Mouse (Mus musculus) layer of hippocampus, postnatal 10 days (tissue): ENCODE measurements around the gene Csf1. TPM values are rescaled to one million over a fixed set of nuclear protein-coding genes. Genes with fewer than 3 reads are reported as not detected.

Experiments
- DNase-seq, 2 experiments: peaks; one replicate each; pipeline ENCODE4 v3.0.0; 2021; ENCODE audit warnings: low spot score in 2 of 2
- total RNA-seq, 2 experiments: library from RNA; stranded (reverse); gene quantifications; 2 replicates each; pipeline ENCODE4 v1.2.3; 2021

The Csf1 gene
- total RNA-seq, 2 experiments from 2014 or later: 12.8 to 12.9 TPM

GRCm38 (mm10) chr3:107707239-107707638 lies 53.0 kb downstream of the Csf1 start:
- DNase-seq: no peak

- no peak for DNase-seq
Measured at GRCm38 (mm10) chr3:107706164-107706563, 54.1 kb downstream of the Csf1 start.

GRCm38 (mm10) chr3:107704371-107704705 lies 55.9 kb downstream of the Csf1 start:
- DNase-seq: no peak

GRCm38 (mm10) chr3:107703675-107704370 lies 56.4 kb downstream of the Csf1 start:
- no peak for DNase-seq

- DNase-seq: no peak
Measured at GRCm38 (mm10) chr3:107701767-107702394, 58.4 kb downstream of the Csf1 start.

GRCm38 (mm10) chr3:107700625-107701024 lies 59.6 kb downstream of the Csf1 start:
- no peak for DNase-seq

- no peak for DNase-seq
Measured at GRCm38 (mm10) chr3:107696910-107697309, 63.4 kb downstream of the Csf1 start.

GRCm38 (mm10) chr3:107695948-107696881 lies 64.1 kb downstream of the Csf1 start, which contains the start of gene Ahcyl1:
Ahcyl1 (minus strand) TSS chr3:107696560.
- DNase-seq: peak; percentile 99

- DNase-seq: peak in 1 of 2 experiments; percentile 23
Measured at GRCm38 (mm10) chr3:107695219-107695947, 64.9 kb downstream of the Csf1 start.

- DNase-seq: no peak
Measured at GRCm38 (mm10) chr3:107694256-107694900, 65.9 kb downstream of the Csf1 start.

Other genes with a start within 250 kb of the Csf1 start
- 100 to 1,000 TPM; 197 to 222 TPM for gene Slc6a17, start 242.5 kb downstream of the Csf1 start, total RNA-seq
- gene Ubl4b, start 205.4 kb downstream of the Csf1 start, total RNA-seq: not detected
- under 1 TPM; 0.37 to 0.40 TPM for gene Alx3, start 165.4 kb downstream of the Csf1 start, total RNA-seq
- gene Gm10961, start 129.1 kb downstream of the Csf1 start, total RNA-seq: not detected
- 10 to 100 TPM; 90.6 to 98.7 TPM for gene Strip1, start 128.8 kb downstream of the Csf1 start, total RNA-seq
- gene Ahcyl1, start 63.9 kb downstream of the Csf1 start, total RNA-seq: 100 to 1,000 TPM; 268 to 272 TPM
- not detected for gene Eps8l3, start 116.8 kb upstream of the Csf1 start, total RNA-seq
- 100 to 1,000 TPM; 156 to 161 TPM for gene Gstm5, start 135.4 kb upstream of the Csf1 start, total RNA-seq
- gene Gstm7, start 171.3 kb upstream of the Csf1 start, total RNA-seq: 10 to 100 TPM; 60.7 to 70.1 TPM
- 10 to 100 TPM in 1 of 2 experiments, 1 to 10 TPM in 1; 8.8 to 12.0 TPM for gene Gstm6, start 183.3 kb upstream of the Csf1 start, total RNA-seq
- gene Gstm3, start 208.8 kb upstream of the Csf1 start, total RNA-seq: not detected
- gene Gstm2, start 226.0 kb upstream of the Csf1 start, total RNA-seq: 1 to 10 TPM; 2.3 to 4.0 TPM